Mouse (Mus musculus) 3T3-L1 (cell line): Measurements from ENCODE around the gene Gtf2e1.

Source experiments
- DNase-seq: peaks from one replicate; pipeline ENCODE4 v3.0.0-alpha.2; 2015; ENCODE audit warnings: low read depth, low spot score

The Gtf2e1 gene

GRCm38 (mm10) chr16:37539611-37540580 is at the start of gene Gtf2e1, which contains the start of gene Rabl3:
Gtf2e1 (minus strand) TSS chr16:37539789.
Rabl3 (plus strand) TSS chr16:37539885.
- DNase-seq, result peak; percentile 100

- no peak for DNase-seq
Measured at GRCm38 (mm10) chr16:37585129-37585563, 45.6 kb upstream of the Gtf2e1 start.

GRCm38 (mm10) chr16:37584218-37585035 is 44.8 kb upstream of the Gtf2e1 start:
- no peak for DNase-seq

GRCm38 (mm10) chr16:37583801-37584200 is 44.2 kb upstream of the Gtf2e1 start:
- no peak for DNase-seq

GRCm38 (mm10) chr16:37583306-37583705 is 43.7 kb upstream of the Gtf2e1 start:
- no peak for DNase-seq

GRCm38 (mm10) chr16:37581901-37582300 is 42.3 kb upstream of the Gtf2e1 start:
- no peak for DNase-seq

- DNase-seq, result no peak
Measured at GRCm38 (mm10) chr16:37580651-37581050, 41.1 kb upstream of the Gtf2e1 start.

GRCm38 (mm10) chr16:37579994-37580393 is 40.4 kb upstream of the Gtf2e1 start, which contains the start of gene Hgd:
Hgd (plus strand) TSS chr16:37580153.
- DNase-seq, result no peak

- DNase-seq, result no peak
Measured at GRCm38 (mm10) chr16:37579591-37579990, 40.0 kb upstream of the Gtf2e1 start.

GRCm38 (mm10) chr16:37575325-37575724 is 35.7 kb upstream of the Gtf2e1 start:
- no peak for DNase-seq

GRCm38 (mm10) chr16:37573061-37573460 is 33.5 kb upstream of the Gtf2e1 start:
- no peak for DNase-seq

- no peak for DNase-seq
Measured at GRCm38 (mm10) chr16:37572117-37572754, 32.6 kb upstream of the Gtf2e1 start.

- DNase-seq, result no peak
Measured at GRCm38 (mm10) chr16:37571554-37571953, 32.0 kb upstream of the Gtf2e1 start.

- DNase-seq, result no peak
Measured at GRCm38 (mm10) chr16:37567113-37568050, 27.8 kb upstream of the Gtf2e1 start.

GRCm38 (mm10) chr16:37566107-37566506 is 26.5 kb upstream of the Gtf2e1 start:
- no peak for DNase-seq

- no peak for DNase-seq
Measured at GRCm38 (mm10) chr16:37565117-37565516, 25.5 kb upstream of the Gtf2e1 start.

GRCm38 (mm10) chr16:37562961-37563360 is 23.4 kb upstream of the Gtf2e1 start:
- no peak for DNase-seq

- no peak for DNase-seq
Measured at GRCm38 (mm10) chr16:37562414-37562813, 22.8 kb upstream of the Gtf2e1 start.

GRCm38 (mm10) chr16:37552824-37553223 is 13.2 kb upstream of the Gtf2e1 start:
- DNase-seq, result no peak

GRCm38 (mm10) chr16:37550981-37551380 is 11.4 kb upstream of the Gtf2e1 start:
- DNase-seq, result no peak
